Mouse (Mus musculus): ENCODE measurements around the gene Fam136a. TPM values are rescaled to one million over a fixed set of nuclear protein-coding genes. Genes with fewer than 3 reads are reported as not detected.
A peak's percentile ranks its signal among the peaks of the same experiment; 100 is the strongest.
"Not testable (repeated sequence)": the region's sequence is repeated elsewhere in the genome, so short reads cannot be mapped to it uniquely, and the experiment has no call there.

Gene Fam136a
- polyA plus RNA-seq, 1 experiment from 2014 or later, result 167 TPM

GRCm38 (mm10) chr6:86336340-86336739, 29.1 kb upstream of the Fam136a start:
- not testable (repeated sequence) for H3K9me3 ChIP-seq; H3K4me1 ChIP-seq (replicated peaks); ATAC-seq; H3K4me2 ChIP-seq (replicated peaks); H3K27me3 ChIP-seq (replicated peaks); H3K27ac ChIP-seq; H3K9ac ChIP-seq; H3K4me3 ChIP-seq (replicated peaks); H3K36me3 ChIP-seq
- WGBS, result 89% methylated on average over 4 of the region's 4 CpGs

GRCm38 (mm10) chr6:86343656-86344055, 21.8 kb upstream of the Fam136a start:
- Histone ChIP-seq H3K9ac (no peak overlapping the region), H3K4me3 (replicated peaks) (no peak overlapping the region), H3K27me3 (replicated peaks) (no peaks in the 10 kb centered on the region), H3K36me3 (no peaks in the 10 kb centered on the region), H3K4me1 (replicated peaks) (no peaks in the 10 kb centered on the region), H3K4me2 (replicated peaks) (peak overlapping the region; percentile 12; the same call in 1 of the 2 replicates), H3K9me3 (no peaks in the 10 kb centered on the region), H3K27ac (no peak overlapping the region)
- 15% methylated on average over 7 of the region's 7 CpGs for WGBS
- no peak for ATAC-seq

GRCm38 (mm10) chr6:86346063-86346462, 19.4 kb upstream of the Fam136a start:
- no peak for ATAC-seq

GRCm38 (mm10) chr6:86349257-86349656, 16.2 kb upstream of the Fam136a start:
- H3K9ac ChIP-seq, result no peak overlapping the region
- no peaks in the 10 kb centered on the region for H3K27me3 ChIP-seq (replicated peaks)
- WGBS, result 61% methylated on average over 7 of the region's 7 CpGs
- no peaks in the 10 kb centered on the region for H3K4me1 ChIP-seq (replicated peaks)
- H3K4me2 ChIP-seq (replicated peaks), result no peak overlapping the region
- no peaks in the 10 kb centered on the region for H3K36me3 ChIP-seq
- no peak overlapping the region for H3K4me3 ChIP-seq (replicated peaks)
- ATAC-seq, result no peak
- no peak overlapping the region for H3K27ac ChIP-seq
- H3K9me3 ChIP-seq, result no peaks in the 10 kb centered on the region

More at GRCm38 (mm10) chr6:86346063-86346462, 19.4 kb upstream of the Fam136a start:
- H3K9me3 ChIP-seq, result no peaks in the 10 kb centered on the region
- H3K4me2 ChIP-seq (replicated peaks), result no peak overlapping the region
- no peak overlapping the region for H3K27ac ChIP-seq
- H3K4me1 ChIP-seq (replicated peaks), result no peaks in the 10 kb centered on the region
- WGBS, result 31% methylated on average over 2 of the region's 2 CpGs
- H3K27me3 ChIP-seq (replicated peaks), result no peaks in the 10 kb centered on the region
- H3K4me3 ChIP-seq (replicated peaks), result no peak overlapping the region
- no peak overlapping the region for H3K9ac ChIP-seq
- no peaks in the 10 kb centered on the region for H3K36me3 ChIP-seq

- Histone ChIP-seq H3K36me3 (no peaks in the 10 kb centered on the region), H3K27ac (no peak overlapping the region), H3K4me3 (replicated peaks) (no peak overlapping the region), H3K9ac (no peak overlapping the region), H3K4me2 (replicated peaks) (no peak overlapping the region), H3K4me1 (replicated peaks) (no peaks in the 10 kb centered on the region), H3K27me3 (replicated peaks) (no peaks in the 10 kb centered on the region), H3K9me3 (no peaks in the 10 kb centered on the region)
- WGBS, result 71% methylated on average over 3 of the region's 3 CpGs
- no peak for ATAC-seq
Observed at GRCm38 (mm10) chr6:86354948-86355347, 10.5 kb upstream of the Fam136a start.

GRCm38 (mm10) chr6:86356956-86357355, 8.5 kb upstream of the Fam136a start:
- no peak overlapping the region for H3K4me2 ChIP-seq (replicated peaks)
- H3K4me1 ChIP-seq (replicated peaks), result no peaks in the 10 kb centered on the region
- H3K27ac ChIP-seq, result no peak overlapping the region
- H3K9me3 ChIP-seq, result no peaks in the 10 kb centered on the region
- WGBS, result 76% methylated on average over 9 of the region's 9 CpGs
- no peak overlapping the region for H3K9ac ChIP-seq
- H3K27me3 ChIP-seq (replicated peaks), result no peaks in the 10 kb centered on the region
- H3K36me3 ChIP-seq, result no peaks in the 10 kb centered on the region
- ATAC-seq, result no peak
- H3K4me3 ChIP-seq (replicated peaks), result no peak overlapping the region

- Histone ChIP-seq H3K9me3 (no peaks in the 10 kb centered on the region), H3K4me3 (replicated peaks) (no peak overlapping the region), H3K27me3 (replicated peaks) (no peaks in the 10 kb centered on the region), H3K4me2 (replicated peaks) (no peak overlapping the region), H3K9ac (no peak overlapping the region), H3K36me3 (no peaks in the 10 kb centered on the region), H3K4me1 (replicated peaks) (no peaks in the 10 kb centered on the region), H3K27ac (no peak overlapping the region)
- WGBS, result 59% methylated on average over 7 of the region's 7 CpGs
- ATAC-seq, result no peak
Observed at GRCm38 (mm10) chr6:86360691-86361090, 4.8 kb upstream of the Fam136a start.

GRCm38 (mm10) chr6:86361373-86361772, 4.1 kb upstream of the Fam136a start:
- Histone ChIP-seq H3K4me2 (replicated peaks) (no peak overlapping the region), H3K4me3 (replicated peaks) (no peak overlapping the region), H3K27me3 (replicated peaks) (no peaks in the 10 kb centered on the region), H3K36me3 (no peaks in the 10 kb centered on the region), H3K9ac (no peak overlapping the region), H3K27ac (no peak overlapping the region), H3K9me3 (no peaks in the 10 kb centered on the region), H3K4me1 (replicated peaks) (0 out of 2 replicates have a peak, but pooled peaks cover under 1% of the 10 kb centered on the region)
- WGBS, result 88% methylated on average over 7 of the region's 7 CpGs
- no peak for ATAC-seq

GRCm38 (mm10) chr6:86364442-86365141, 854 bp upstream of the Fam136a start:
- H3K27ac ChIP-seq, result no peak overlapping the region
- ATAC-seq, result peak; percentile 36
- 1% methylated on average over 17 of the region's 17 CpGs for WGBS

GRCm38 (mm10) chr6:86366125-86366852, 843 bp downstream of the Fam136a start:
- peaks cover 10% of the 10 kb centered on the region; the same call in 1 of the 2 replicates for H3K4me1 ChIP-seq (replicated peaks)
- WGBS, result 39% methylated on average over 25 of the region's 25 CpGs
- ATAC-seq, result no peak; the same call in 1 of the 2 replicates
- peak overlapping the region; percentile 85 for H3K4me2 ChIP-seq (replicated peaks)
- 0 out of 2 replicates have a peak, but pooled peaks cover 6% of the 10 kb centered on the region for H3K36me3 ChIP-seq
- peak overlapping the region; percentile 76 for H3K9ac ChIP-seq
- no peaks in the 10 kb centered on the region for H3K27me3 ChIP-seq (replicated peaks)
- peak overlapping the region; percentile 86 for H3K27ac ChIP-seq
- H3K9me3 ChIP-seq, result no peaks in the 10 kb centered on the region
- peak overlapping the region; percentile 70 for H3K4me3 ChIP-seq (replicated peaks)

More at GRCm38 (mm10) chr6:86364442-86365141, 854 bp upstream of the Fam136a start:
- Histone ChIP-seq H3K9me3 (no peaks in the 10 kb centered on the region), H3K4me2 (replicated peaks) (peak overlapping the region; percentile 85), H3K27me3 (replicated peaks) (no peaks in the 10 kb centered on the region), H3K4me1 (replicated peaks) (0 out of 2 replicates have a peak, but pooled peaks cover 4% of the 10 kb centered on the region), H3K36me3 (0 out of 2 replicates have a peak, but pooled peaks cover 6% of the 10 kb centered on the region), H3K9ac (peak overlapping the region; percentile 43), H3K4me3 (replicated peaks) (peak overlapping the region; percentile 70)

- Histone ChIP-seq H3K36me3 (0 out of 2 replicates have a peak, but pooled peaks cover 6% of the 10 kb centered on the region), H3K4me1 (replicated peaks) (peaks cover 10% of the 10 kb centered on the region; the same call in 1 of the 2 replicates), H3K4me2 (replicated peaks) (peak overlapping the region; percentile 85), H3K27ac (no peak overlapping the region), H3K9ac (0 out of 2 replicates have a peak overlapping the region, but pooled peaks have one; percentile 76), H3K27me3 (replicated peaks) (no peaks in the 10 kb centered on the region), H3K9me3 (no peaks in the 10 kb centered on the region), H3K4me3 (replicated peaks) (peak overlapping the region; percentile 70)
- WGBS, result 67% methylated on average over 2 of the region's 2 CpGs
- ATAC-seq, result no peak
Observed at GRCm38 (mm10) chr6:86366853-86367249, 1.4 kb downstream of the Fam136a start.

GRCm38 (mm10) chr6:86368479-86368878, 3.0 kb downstream of the Fam136a start:
- Histone ChIP-seq H3K9me3 (no peaks in the 10 kb centered on the region), H3K36me3 (0 out of 2 replicates have a peak, but pooled peaks cover 6% of the 10 kb centered on the region), H3K4me2 (replicated peaks) (no peak overlapping the region), H3K4me3 (replicated peaks) (no peak overlapping the region), H3K4me1 (replicated peaks) (peaks cover 18% of the 10 kb centered on the region; the same call in 1 of the 2 replicates), H3K9ac (no peak overlapping the region), H3K27ac (no peak overlapping the region), H3K27me3 (replicated peaks) (no peaks in the 10 kb centered on the region)
- WGBS, result 94% methylated on average over 5 of the region's 5 CpGs
- ATAC-seq, result no peak
